Mouse (Mus musculus) neural tube, embryonic 14.5 days (tissue): ENCODE measurements around the gene Zfp385a. TPM values are rescaled to one million over a fixed set of nuclear protein-coding genes. Genes with fewer than 3 reads are reported as not detected.

Source experiments
- ATAC-seq: fragments of 200-750 bp; cut with Nextera tagmentation; 2 replicates; pipeline ENCODE4 v1.8.0; 2017; ENCODE audit warnings: low read depth, mild to moderate bottlenecking, moderate TSS enrichment, moderate library complexity
- H3K27ac ChIP-seq: fragments of 300-500 bp; sonication (generic); 2 replicates; pipeline ENCODE4 v1.5.1; 2014; ENCODE audit warnings: low read depth, mild to moderate bottlenecking, control low read depth, low read length, moderate library complexity, mixed read lengths
- H3K27me3 ChIP-seq: fragments of 300-500 bp; sonication (generic); 2 replicates; pipeline ENCODE4 v1.6.1; 2014; ENCODE audit warnings: low read length; ENCODE audit not compliant: control insufficient read depth, insufficient read depth
- H3K36me3 ChIP-seq: fragments of 300-500 bp; sonication (generic); 2 replicates; pipeline ENCODE4 v1.6.1; 2014; ENCODE audit warnings: low read length, mixed read lengths; ENCODE audit not compliant: control insufficient read depth, insufficient read depth
- H3K4me1 ChIP-seq: fragments of 300-500 bp; sonication (generic); 2 replicates; pipeline ENCODE4 v1.6.1; 2014; ENCODE audit warnings: low read length; ENCODE audit not compliant: control insufficient read depth, insufficient read depth
- H3K4me2 ChIP-seq: fragments of 300-500 bp; sonication (generic); 2 replicates; pipeline ENCODE4 v1.6.1; 2014; ENCODE audit warnings: mild to moderate bottlenecking, low read depth, low read length, control low read depth
- H3K4me3 ChIP-seq: fragments of 300-500 bp; sonication (generic); 2 replicates; pipeline ENCODE4 v1.5.1; 2014; ENCODE audit warnings: low read depth, low read length, control low read depth, mixed read lengths
- H3K9ac ChIP-seq: fragments of 300-500 bp; sonication (generic); replicated peaks from 2 replicates; pipeline ENCODE4 v1.6.1; 2014; ENCODE audit warnings: low read depth, mild to moderate bottlenecking, control low read depth, low read length, mixed read lengths
- H3K9me3 ChIP-seq: fragments of 300-500 bp; sonication (generic); 2 replicates; pipeline ENCODE4 v1.6.1; 2016; ENCODE audit warnings: low read length; ENCODE audit not compliant: control insufficient read depth
- WGBS: fragments of 180-500 bp; shearing (Covaris S2); extraction: QIAGEN DNeasy Blood & Tissue Kit; methylation state at CpG from one replicate; pipeline ENCODE4 v1.1.7; 2014; 5-methylcytosine and 5-hydroxymethylcytosine counted together
- polyA plus RNA-seq: library from polyadenylated mRNA; unstranded; fragments of >200 nt; fragmentation: Nextera tagmentation; extraction: Ambion mirVana; gene quantifications from 2 replicates; pipeline ENCODE4 v1.2.1, GENCODE M21; 2014

The Zfp385a gene
- polyA plus RNA-seq, 1 experiment from 2014 or later, result 20.7 TPM

DNA sequence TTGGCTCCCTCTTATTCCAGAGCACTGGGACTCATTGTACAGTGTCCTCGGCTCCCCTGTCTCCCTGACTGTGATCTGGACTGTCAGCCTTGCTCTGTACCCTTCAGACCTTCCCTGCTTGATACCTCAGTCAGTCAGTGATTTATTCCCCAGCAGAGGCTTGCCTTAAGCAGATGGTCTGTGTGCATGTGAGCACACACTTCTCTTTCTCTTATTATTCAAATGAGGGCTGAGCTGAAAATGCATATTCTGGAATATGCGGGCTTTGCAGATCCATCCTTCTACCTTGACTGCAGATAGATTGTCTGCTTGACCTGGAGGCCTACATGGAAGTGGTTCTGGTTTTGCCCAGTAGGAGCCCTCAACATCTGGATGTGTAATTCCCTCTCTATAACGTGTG is 41.9 kb downstream of the Zfp385a start:
- WGBS, result 23% methylated on average over 3 of the region's 3 CpGs
- Histone ChIP-seq H3K36me3 (no peaks in the 10 kb centered on the region), H3K9ac (peak overlapping the region; percentile 30; the same call in 1 of the 2 replicates), H3K27me3 (no peaks in the 10 kb centered on the region), H3K27ac (peak overlapping the region; percentile 100), H3K4me1 (peaks cover 78% of the 10 kb centered on the region), H3K4me2 (no peak overlapping the region), H3K9me3 (no peaks in the 10 kb centered on the region), H3K4me3 (no peak overlapping the region)
- no peak for ATAC-seq

DNA sequence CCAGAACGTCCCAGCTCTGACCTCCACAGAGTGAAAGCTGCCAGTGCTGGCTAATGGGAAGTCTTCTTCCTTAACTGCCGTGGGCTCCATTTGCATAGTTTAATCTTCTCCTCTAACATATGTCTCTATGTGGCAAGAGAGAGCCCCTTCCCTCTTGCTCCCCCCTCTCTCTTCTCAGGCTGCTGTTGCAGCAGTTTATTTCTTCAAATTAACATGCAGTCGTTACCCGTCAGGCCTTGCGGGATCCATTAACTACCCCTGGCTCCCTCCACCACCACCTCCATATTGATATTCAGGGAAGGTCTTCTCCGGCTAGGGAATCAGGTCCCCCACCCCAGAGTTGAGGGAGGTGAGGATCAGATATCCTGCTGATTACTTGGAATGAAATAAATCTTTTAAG is 42.6 kb downstream of the Zfp385a start:
- Histone ChIP-seq H3K4me2 (no peak overlapping the region), H3K4me3 (no peak overlapping the region), H3K36me3 (no peaks in the 10 kb centered on the region), H3K4me1 (peaks cover 71% of the 10 kb centered on the region), H3K9ac (peak overlapping the region; percentile 30), H3K27ac (peak overlapping the region; percentile 100), H3K27me3 (no peaks in the 10 kb centered on the region), H3K9me3 (no peaks in the 10 kb centered on the region)
- 14% methylated on average over 6 of the region's 6 CpGs for WGBS
- no peak for ATAC-seq

DNA sequence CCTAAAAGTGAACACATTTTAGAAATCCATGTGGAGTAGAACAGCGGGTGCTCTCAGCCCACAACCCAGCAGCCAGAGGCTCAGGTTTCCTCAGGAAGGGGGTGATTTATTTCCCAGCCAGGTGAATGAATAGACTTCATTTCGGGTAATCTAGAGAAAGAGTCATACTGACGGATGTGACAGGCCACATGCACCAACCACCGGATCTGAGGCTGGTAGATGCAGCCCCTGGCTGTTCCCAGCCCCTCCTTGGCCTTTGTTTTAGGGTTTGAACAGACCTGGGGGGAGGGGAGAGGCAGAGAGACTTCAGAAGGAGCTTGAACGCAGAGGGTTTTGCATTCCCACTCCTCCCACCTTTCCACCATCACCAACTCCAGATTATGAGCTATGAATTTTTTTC is 44.0 kb downstream of the Zfp385a start:
- 7% methylated on average over 5 of the region's 5 CpGs for WGBS
- Histone ChIP-seq H3K4me2 (no peak overlapping the region), H3K9me3 (no peaks in the 10 kb centered on the region), H3K27me3 (no peaks in the 10 kb centered on the region), H3K4me3 (no peak overlapping the region), H3K4me1 (peaks cover 61% of the 10 kb centered on the region), H3K27ac (peak overlapping the region; percentile 100), H3K9ac (no peak overlapping the region), H3K36me3 (no peaks in the 10 kb centered on the region)
- ATAC-seq, result no peak

DNA sequence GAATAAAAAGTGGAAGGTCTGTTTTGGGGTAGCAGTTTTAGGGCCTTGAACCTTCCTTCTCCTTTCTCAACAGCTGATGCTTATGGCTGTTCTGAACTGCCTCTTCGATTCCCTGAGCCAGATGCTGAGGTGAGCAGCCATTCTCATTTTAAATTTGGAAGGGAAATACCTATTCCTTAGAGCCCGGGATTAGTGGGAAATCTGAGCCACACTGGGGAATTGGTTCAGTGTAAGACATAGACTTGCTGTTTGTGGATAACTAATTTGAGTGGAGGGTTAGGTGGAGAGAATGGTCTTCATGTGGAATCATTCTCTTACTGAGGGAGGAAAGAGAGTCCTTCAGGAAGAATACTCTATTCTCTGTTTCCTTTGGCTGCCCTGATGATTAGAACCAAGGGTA is 45.2 kb downstream of the Zfp385a start:
- Histone ChIP-seq H3K27me3 (no peaks in the 10 kb centered on the region), H3K9ac (no peak overlapping the region), H3K27ac (no peak overlapping the region), H3K9me3 (no peaks in the 10 kb centered on the region), H3K36me3 (no peaks in the 10 kb centered on the region), H3K4me2 (no peak overlapping the region), H3K4me3 (no peak overlapping the region), H3K4me1 (peaks cover 60% of the 10 kb centered on the region)
- no peak for ATAC-seq
- 82% methylated on average over 2 of the region's 2 CpGs for WGBS

GRCm38 (mm10) chr15:103293375-103293774 is 46.5 kb downstream of the Zfp385a start:
- WGBS, result 98% methylated on average over 2 of the region's 2 CpGs
- H3K9ac ChIP-seq, result no peak overlapping the region
- H3K27ac ChIP-seq, result no peak overlapping the region
- H3K4me1 ChIP-seq, result peaks cover 58% of the 10 kb centered on the region
- no peak for ATAC-seq
- H3K36me3 ChIP-seq, result no peaks in the 10 kb centered on the region
- H3K4me2 ChIP-seq, result no peak overlapping the region
- H3K9me3 ChIP-seq, result no peaks in the 10 kb centered on the region
- H3K27me3 ChIP-seq, result no peaks in the 10 kb centered on the region
- H3K4me3 ChIP-seq, result no peak overlapping the region

GRCm38 (mm10) chr15:103292673-103293345 is 47.1 kb downstream of the Zfp385a start:
- no peak overlapping the region for H3K4me2 ChIP-seq
- ATAC-seq, result no peak
- no peak overlapping the region for H3K9ac ChIP-seq
- no peaks in the 10 kb centered on the region for H3K36me3 ChIP-seq
- H3K9me3 ChIP-seq, result no peaks in the 10 kb centered on the region
- H3K27me3 ChIP-seq, result no peaks in the 10 kb centered on the region
- no peak overlapping the region for H3K4me3 ChIP-seq
- H3K27ac ChIP-seq, result no peak overlapping the region; the same call in 1 of the 2 replicates
- WGBS, result 80% methylated on average over 4 of the region's 4 CpGs
- peaks cover 52% of the 10 kb centered on the region for H3K4me1 ChIP-seq

GRCm38 (mm10) chr15:103290843-103291242 is 49.0 kb downstream of the Zfp385a start:
- no peak overlapping the region for H3K4me3 ChIP-seq
- H3K9ac ChIP-seq, result no peak overlapping the region
- no peaks in the 10 kb centered on the region for H3K27me3 ChIP-seq
- peaks cover 36% of the 10 kb centered on the region for H3K4me1 ChIP-seq
- peak overlapping the region; percentile 50 for H3K27ac ChIP-seq
- peak; percentile 73 for ATAC-seq
- 59% methylated on average over 9 of the region's 9 CpGs for WGBS
- H3K9me3 ChIP-seq, result no peaks in the 10 kb centered on the region
- H3K36me3 ChIP-seq, result no peaks in the 10 kb centered on the region
- H3K4me2 ChIP-seq, result no peak overlapping the region

DNA sequence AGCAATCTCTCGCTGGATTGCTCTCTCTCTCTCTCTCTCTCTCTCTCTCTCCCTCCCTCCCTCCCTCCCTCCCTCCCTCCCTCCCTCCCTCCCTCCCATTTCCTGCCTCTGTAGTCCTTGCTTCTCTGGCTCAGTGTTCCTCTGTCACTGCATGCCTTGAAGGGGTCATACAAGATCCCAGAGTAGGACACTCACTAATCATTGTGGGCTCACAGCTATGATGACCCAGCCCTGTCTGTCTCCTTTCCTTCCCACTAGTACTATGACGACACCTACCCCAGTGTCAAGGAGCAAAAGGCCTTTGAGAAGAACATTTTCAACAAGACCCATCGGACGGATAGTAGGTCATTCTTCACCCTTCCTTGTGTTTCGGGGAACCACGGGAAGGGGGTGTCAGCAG is 49.5 kb downstream of the Zfp385a start:
- Histone ChIP-seq H3K36me3 (no peaks in the 10 kb centered on the region), H3K4me2 (no peak overlapping the region), H3K4me1 (peaks cover 36% of the 10 kb centered on the region), H3K27me3 (no peaks in the 10 kb centered on the region), H3K4me3 (no peak overlapping the region), H3K27ac (peak overlapping the region; percentile 50), H3K9me3 (no peaks in the 10 kb centered on the region), H3K9ac (no peak overlapping the region)
- peak; percentile 52; the same call in 1 of the 2 replicates for ATAC-seq
- 47% methylated on average over 6 of the region's 6 CpGs for WGBS

GRCm38 (mm10) chr15:103289600-103289999 is 50.3 kb downstream of the Zfp385a start:
- Histone ChIP-seq H3K27ac (peak overlapping the region; percentile 71; the same call in 1 of the 2 replicates), H3K4me2 (no peak overlapping the region), H3K9me3 (no peaks in the 10 kb centered on the region), H3K9ac (no peak overlapping the region), H3K36me3 (no peaks in the 10 kb centered on the region), H3K27me3 (no peaks in the 10 kb centered on the region), H3K4me1 (peaks cover 40% of the 10 kb centered on the region), H3K4me3 (no peak overlapping the region)
- ATAC-seq, result peak; percentile 25; the same call in 1 of the 2 replicates
- WGBS, result 13% methylated on average over 5 of the region's 5 CpGs
